Mouse (Mus musculus): ENCODE results near the gene Ifngr2. TPM values are rescaled to one million over a fixed set of nuclear protein-coding genes. Genes with fewer than 3 reads are reported as not detected.

Ifngr2 gene
- polyA plus RNA-seq, 1 experiment from 2014 or later: 31.3 TPM

- POLR2A ChIA-PET: no interaction called here
- CTCF ChIA-PET: interaction anchor here (0.6 kb wide), 1 partner anchor 972 kb away, joined by 3 read pairs; no protein-coding TSS in a partner anchor
- ATAC-seq: no peak
- no peak for TF ChIP-seq CTCF (IDR thresholded peaks at IDR 0.05)
- no peak for DNase-seq (ENCODE audit: low read depth, low spot score)
- in situ Hi-C loops (cut with MboI; ENCODE audit: low pct_unique_long_range_greater_than_20kb): loop anchor here (5.0 to 10.0 kb wide), 2 partner anchors 76 to 223 kb away; no protein-coding TSS in a partner anchor
- no peaks in the 10 kb centered on the region for H3K27me3 ChIP-seq
Observed at GRCm38 (mm10) chr16:91587730-91588453, 41.0 kb downstream of the Ifngr2 start.

- ChIA-PET POLR2A (interaction anchor here (0.6 kb wide), 4 partner anchors 21 to 757 kb away, joined by 3 to 4 read pairs (median 3); no protein-coding TSS in a partner anchor), CTCF (interaction anchor here (2.0 kb wide), 1 partner anchor 77 kb away, joined by 6 read pairs; no protein-coding TSS in a partner anchor)
- ATAC-seq: no peak
- no peaks in the 10 kb centered on the region for H3K27me3 ChIP-seq
- no peak for TF ChIP-seq CTCF (IDR thresholded peaks at IDR 0.05)
- in situ Hi-C loops (cut with MboI; ENCODE audit: low pct_unique_long_range_greater_than_20kb): loop anchor here (5.0 to 10.0 kb wide), 2 partner anchors 76 to 224 kb away; no protein-coding TSS in a partner anchor
- DNase-seq (ENCODE audit: low read depth, low spot score): no peak
Observed at GRCm38 (mm10) chr16:91588703-91589102, 41.8 kb downstream of the Ifngr2 start.

- CTCF ChIA-PET: interaction anchor here (2.8 kb wide), 1 partner anchor 10 kb away, joined by 10 read pairs; no protein-coding TSS in a partner anchor
- no peak for DNase-seq (ENCODE audit: low read depth, low spot score)
- POLR2A ChIA-PET: no interaction called here
- in situ Hi-C loops (cut with MboI; ENCODE audit: low pct_unique_long_range_greater_than_20kb): no loop called here
- no peak for ATAC-seq
- no peaks in the 10 kb centered on the region for H3K27me3 ChIP-seq
- TF ChIP-seq CTCF (IDR thresholded peaks at IDR 0.05): no peak
Observed at GRCm38 (mm10) chr16:91592162-91592561, 45.3 kb downstream of the Ifngr2 start.

- DNase-seq (ENCODE audit: low read depth, low spot score): no peak
- no peaks in the 10 kb centered on the region for H3K27me3 ChIP-seq
- POLR2A ChIA-PET: interaction anchor here (0.9 kb wide), 1 partner anchor 16 kb away, joined by 3 read pairs; no protein-coding TSS in a partner anchor
- TF ChIP-seq CTCF (IDR thresholded peaks at IDR 0.05): no peak
- CTCF ChIA-PET: interaction anchor here (2.8 kb wide), 1 partner anchor 11 kb away, joined by 10 read pairs; no protein-coding TSS in a partner anchor
- in situ Hi-C loops (cut with MboI; ENCODE audit: low pct_unique_long_range_greater_than_20kb): no loop called here
- ATAC-seq: no peak
Observed at GRCm38 (mm10) chr16:91593262-91593661, 46.4 kb downstream of the Ifngr2 start.

- in situ Hi-C loops (cut with MboI; ENCODE audit: low pct_unique_long_range_greater_than_20kb): no loop called here
- POLR2A ChIA-PET: no interaction called here
- CTCF ChIA-PET: no interaction called here
- DNase-seq (ENCODE audit: low read depth, low spot score) (no peak), ATAC-seq (no peak)
- no peaks in the 10 kb centered on the region for H3K27me3 ChIP-seq
- TF ChIP-seq CTCF (IDR thresholded peaks at IDR 0.05): no peak
Observed at GRCm38 (mm10) chr16:91595076-91595475, 48.2 kb downstream of the Ifngr2 start.

- in situ Hi-C loops (cut with MboI; ENCODE audit: low pct_unique_long_range_greater_than_20kb): no loop called here
- H3K27me3 ChIP-seq: no peaks in the 10 kb centered on the region
- TF ChIP-seq CTCF (IDR thresholded peaks at IDR 0.05): no peak
- no peak for DNase-seq (ENCODE audit: low read depth, low spot score)
- ATAC-seq: no peak
- ChIA-PET POLR2A (interaction anchor here (0.6 kb wide), 1 partner anchor 69 kb away, joined by 3 read pairs; no protein-coding TSS in a partner anchor), CTCF (interaction anchor here (1.0 kb wide), 1 partner anchor 12 kb away, joined by 3 read pairs; no protein-coding TSS in a partner anchor)
Observed at GRCm38 (mm10) chr16:91596397-91596778, 49.5 kb downstream of the Ifngr2 start.

- no peak for DNase-seq (ENCODE audit: low read depth, low spot score)
- in situ Hi-C loops (cut with MboI; ENCODE audit: low pct_unique_long_range_greater_than_20kb): no loop called here
- TF ChIP-seq CTCF (IDR thresholded peaks at IDR 0.05): no peak
- ChIA-PET POLR2A (interaction anchor here (0.6 kb wide), 2 partner anchors 52 to 70 kb away, joined by 3 to 12 read pairs; no protein-coding TSS in a partner anchor), CTCF (interaction anchor here (1.0 to 1.1 kb wide), 2 partner anchors 13 to 16 kb away, joined by 3 to 4 read pairs; no protein-coding TSS in a partner anchor)
- peak; percentile 66 for ATAC-seq
- no peaks in the 10 kb centered on the region for H3K27me3 ChIP-seq
Observed at GRCm38 (mm10) chr16:91596779-91597671, 50.2 kb downstream of the Ifngr2 start.

- DNase-seq (ENCODE audit: low read depth, low spot score) (peak; percentile 71), ATAC-seq (peak; percentile 97)
- no peak for TF ChIP-seq CTCF (IDR thresholded peaks at IDR 0.05)
- in situ Hi-C loops (cut with MboI; ENCODE audit: low pct_unique_long_range_greater_than_20kb): no loop called here
- ChIA-PET POLR2A (interaction anchor here (0.6 kb wide), 1 partner anchor 51 kb away, joined by 12 read pairs; no protein-coding TSS in a partner anchor), CTCF (interaction anchor here (1.1 kb wide), 1 partner anchor 16 kb away, joined by 4 read pairs; no protein-coding TSS in a partner anchor)
- no peaks in the 10 kb centered on the region for H3K27me3 ChIP-seq
Observed at GRCm38 (mm10) chr16:91597672-91598010, 50.8 kb downstream of the Ifngr2 start, which contains the start of gene Tmem50b. Gene Tmem50b (minus strand): TSS chr16:91597800.

GRCm38 (mm10) chr16:91599242-91599641 is 52.4 kb downstream of the Ifngr2 start:
- DNase-seq (ENCODE audit: low read depth, low spot score): no peak
- ChIA-PET CTCF (no interaction called here), POLR2A (no interaction called here)
- no peak for ATAC-seq
- in situ Hi-C loops (cut with MboI; ENCODE audit: low pct_unique_long_range_greater_than_20kb): no loop called here
- no peaks in the 10 kb centered on the region for H3K27me3 ChIP-seq
- no peak for TF ChIP-seq CTCF (IDR thresholded peaks at IDR 0.05)

- DNase-seq (ENCODE audit: low read depth, low spot score) (no peak), ATAC-seq (no peak)
- TF ChIP-seq CTCF (IDR thresholded peaks at IDR 0.05): no peak
- in situ Hi-C loops (cut with MboI; ENCODE audit: low pct_unique_long_range_greater_than_20kb): no loop called here
- ChIA-PET POLR2A (no interaction called here), CTCF (no interaction called here)
- no peaks in the 10 kb centered on the region for H3K27me3 ChIP-seq
Observed at GRCm38 (mm10) chr16:91601081-91601480, 54.2 kb downstream of the Ifngr2 start.
